Mouse (Mus musculus): ENCODE data around the gene Bag3. TPM values are rescaled to one million over a fixed set of nuclear protein-coding genes. Genes with fewer than 3 reads are reported as not detected.

Bag3 gene
- polyA plus RNA-seq, 1 experiment = 68.3 TPM

GRCm38 (mm10) chr7:128575794-128576193 lies 52.4 kb downstream of the Bag3 start:
- H3K27me3 ChIP-seq (ENCODE audit: control insufficient read depth, insufficient read depth, insufficient read length) = no peaks in the 10 kb centered on the region
- no peak overlapping the region for H3ac ChIP-seq (ENCODE audit: control insufficient read depth, insufficient read length)
- no peak overlapping the region for H3K4me3 ChIP-seq
- H3K36me3 ChIP-seq (ENCODE audit: control insufficient read depth, insufficient read depth) = no peaks in the 10 kb centered on the region
- no peak for TF ChIP-seq CEBPB (IDR thresholded peaks at IDR 0.05; ENCODE audit: insufficient read depth, poor library complexity, severe bottlenecking)
- TF ChIP-seq TCF12 (IDR thresholded peaks at IDR 0.05; ENCODE audit: insufficient read depth, poor library complexity, severe bottlenecking) = no peak
- no peak for TF ChIP-seq POLR2A (IDR thresholded peaks at IDR 0.05; ENCODE audit: insufficient read length, low read depth)
- TF ChIP-seq MAX (IDR thresholded peaks at IDR 0.05; ENCODE audit: low read depth) = no peak
- TF ChIP-seq MYOD1 (IDR thresholded peaks at IDR 0.05; ENCODE audit: control insufficient read depth in 1 of 3, insufficient read length in 2 of 3, low read depth in 2 of 3) = no peak
- TF ChIP-seq SRF (IDR thresholded peaks at IDR 0.05; ENCODE audit: control insufficient read depth, insufficient read length, low read depth) = no peak
- TF ChIP-seq USF1 (IDR thresholded peaks at IDR 0.05; ENCODE audit: low read depth) = no peak
- TF ChIP-seq TCF3 (IDR thresholded peaks at IDR 0.05; ENCODE audit: insufficient read length, low read depth) = no peak
- no peak for TF ChIP-seq MYOG (IDR thresholded peaks at IDR 0.05; ENCODE audit: control insufficient read depth in 1 of 3, insufficient read depth in 1 of 3, insufficient read length in 2 of 3, low read depth in 2 of 3)
- no peak for TF ChIP-seq REST (IDR thresholded peaks at IDR 0.05; ENCODE audit: insufficient read depth, insufficient read length)
- TF ChIP-seq POLR2AphosphoS2 (IDR thresholded peaks at IDR 0.05; ENCODE audit: insufficient read length, low read depth) = no peak
- TF ChIP-seq E2F4 (IDR thresholded peaks at IDR 0.05; ENCODE audit: insufficient read depth) = no peak
- H3K4me2 ChIP-seq (ENCODE audit: low read depth) = no peak overlapping the region
- H3K79me2 ChIP-seq (ENCODE audit: control insufficient read depth, insufficient read depth) = no peaks in the 10 kb centered on the region

DNA sequence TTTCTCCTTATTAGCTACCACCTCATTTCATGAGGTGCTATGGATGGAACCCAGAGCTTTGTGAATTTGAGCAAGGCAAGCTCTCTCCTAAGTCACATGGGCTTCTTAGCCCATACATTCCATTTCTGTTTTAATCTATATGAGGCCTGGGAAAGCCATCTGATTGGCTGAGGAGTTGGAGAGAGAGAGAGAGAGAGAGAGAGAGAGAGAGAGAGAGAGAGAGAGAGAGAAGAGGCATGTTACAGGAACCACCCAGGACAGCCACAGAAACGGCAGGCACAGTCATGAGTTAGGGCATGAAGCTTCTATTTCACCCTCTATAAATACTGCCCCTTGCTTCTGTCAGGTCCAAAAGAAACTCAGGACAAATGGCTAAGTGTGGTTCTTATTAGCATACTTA lies 54.2 kb downstream of the Bag3 start:
- Histone ChIP-seq H3K79me2 (ENCODE audit: control insufficient read depth, insufficient read depth) (no peaks in the 10 kb centered on the region), H3K4me2 (ENCODE audit: low read depth) (no peak overlapping the region), H3K36me3 (ENCODE audit: control insufficient read depth, insufficient read depth) (no peaks in the 10 kb centered on the region), H3K27me3 (ENCODE audit: control insufficient read depth, insufficient read depth, insufficient read length) (no peaks in the 10 kb centered on the region), H3ac (ENCODE audit: control insufficient read depth, insufficient read length) (no peak overlapping the region), H3K4me3 (no peak overlapping the region)
- TF ChIP-seq SRF (IDR thresholded peaks at IDR 0.05; ENCODE audit: control insufficient read depth, insufficient read length, low read depth) = no peak

- Histone ChIP-seq H3ac (ENCODE audit: control insufficient read depth, insufficient read length) (no peak overlapping the region), H3K4me2 (ENCODE audit: low read depth) (no peak overlapping the region), H3K79me2 (ENCODE audit: control insufficient read depth, insufficient read depth) (no peaks in the 10 kb centered on the region), H3K27me3 (ENCODE audit: control insufficient read depth, insufficient read depth, insufficient read length) (no peaks in the 10 kb centered on the region), H3K36me3 (ENCODE audit: control insufficient read depth, insufficient read depth) (no peaks in the 10 kb centered on the region), H3K4me3 (no peak overlapping the region)
- no peak for TF ChIP-seq SRF (IDR thresholded peaks at IDR 0.05; ENCODE audit: control insufficient read depth, insufficient read length, low read depth)
- no peak for TF ChIP-seq MYOD1 (IDR thresholded peaks at IDR 0.05; ENCODE audit: control insufficient read depth in 1 of 3, insufficient read length in 2 of 3, low read depth in 2 of 3)
- no peak for TF ChIP-seq POLR2AphosphoS2 (IDR thresholded peaks at IDR 0.05; ENCODE audit: insufficient read length, low read depth)
- TF ChIP-seq REST (IDR thresholded peaks at IDR 0.05; ENCODE audit: insufficient read depth, insufficient read length) = no peak
- TF ChIP-seq USF1 (IDR thresholded peaks at IDR 0.05; ENCODE audit: low read depth) = no peak
- no peak for TF ChIP-seq MAX (IDR thresholded peaks at IDR 0.05; ENCODE audit: low read depth)
- TF ChIP-seq POLR2A (IDR thresholded peaks at IDR 0.05; ENCODE audit: insufficient read length, low read depth) = no peak
- TF ChIP-seq TCF3 (IDR thresholded peaks at IDR 0.05; ENCODE audit: insufficient read length, low read depth) = no peak
- TF ChIP-seq CEBPB (IDR thresholded peaks at IDR 0.05; ENCODE audit: insufficient read depth, poor library complexity, severe bottlenecking) = no peak
- no peak for TF ChIP-seq TCF12 (IDR thresholded peaks at IDR 0.05; ENCODE audit: insufficient read depth, poor library complexity, severe bottlenecking)
- TF ChIP-seq E2F4 (IDR thresholded peaks at IDR 0.05; ENCODE audit: insufficient read depth) = no peak
- TF ChIP-seq MYOG (IDR thresholded peaks at IDR 0.05; ENCODE audit: control insufficient read depth in 1 of 3, insufficient read depth in 1 of 3, insufficient read length in 2 of 3, low read depth in 2 of 3) = no peak
These were observed 55.0 kb downstream of the Bag3 start for GRCm38 (mm10) chr7:128578199-128578945.

DNA sequence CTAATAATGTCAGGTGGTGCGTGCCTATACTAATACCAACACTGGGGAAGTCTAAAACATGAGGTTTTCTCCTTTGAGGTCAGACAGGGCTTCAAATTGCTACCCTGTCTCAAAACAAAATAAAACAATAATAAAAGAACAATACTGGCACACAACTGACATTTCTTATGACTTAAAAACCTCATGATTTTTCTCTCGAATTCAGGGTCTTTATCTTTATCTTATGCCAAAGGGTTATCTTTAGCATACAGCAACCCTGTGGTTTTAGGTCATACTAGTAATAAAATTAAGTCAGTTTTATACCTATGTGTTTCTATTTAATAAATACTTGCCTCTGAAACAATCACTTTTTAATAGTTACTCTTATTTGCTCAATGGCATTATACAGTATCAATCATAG lies 56.0 kb downstream of the Bag3 start:
- H3K79me2 ChIP-seq (ENCODE audit: control insufficient read depth, insufficient read depth) = no peaks in the 10 kb centered on the region
- no peak for TF ChIP-seq POLR2A (IDR thresholded peaks at IDR 0.05; ENCODE audit: insufficient read length, low read depth)
- TF ChIP-seq MYOG (IDR thresholded peaks at IDR 0.05; ENCODE audit: control insufficient read depth in 1 of 3, insufficient read depth in 1 of 3, insufficient read length in 2 of 3, low read depth in 2 of 3) = no peak
- no peak for TF ChIP-seq TCF3 (IDR thresholded peaks at IDR 0.05; ENCODE audit: insufficient read length, low read depth)
- no peak for TF ChIP-seq E2F4 (IDR thresholded peaks at IDR 0.05; ENCODE audit: insufficient read depth)
- no peak for TF ChIP-seq CEBPB (IDR thresholded peaks at IDR 0.05; ENCODE audit: insufficient read depth, poor library complexity, severe bottlenecking)
- TF ChIP-seq MYOD1 (IDR thresholded peaks at IDR 0.05; ENCODE audit: control insufficient read depth in 1 of 3, insufficient read length in 2 of 3, low read depth in 2 of 3) = no peak
- TF ChIP-seq USF1 (IDR thresholded peaks at IDR 0.05; ENCODE audit: low read depth) = no peak
- no peak for TF ChIP-seq TCF12 (IDR thresholded peaks at IDR 0.05; ENCODE audit: insufficient read depth, poor library complexity, severe bottlenecking)
- TF ChIP-seq SRF (IDR thresholded peaks at IDR 0.05; ENCODE audit: control insufficient read depth, insufficient read length, low read depth) = no peak
- TF ChIP-seq REST (IDR thresholded peaks at IDR 0.05; ENCODE audit: insufficient read depth, insufficient read length) = no peak
- no peak for TF ChIP-seq POLR2AphosphoS2 (IDR thresholded peaks at IDR 0.05; ENCODE audit: insufficient read length, low read depth)
- no peak for TF ChIP-seq MAX (IDR thresholded peaks at IDR 0.05; ENCODE audit: low read depth)
- H3K27me3 ChIP-seq (ENCODE audit: control insufficient read depth, insufficient read depth, insufficient read length) = no peaks in the 10 kb centered on the region

DNA sequence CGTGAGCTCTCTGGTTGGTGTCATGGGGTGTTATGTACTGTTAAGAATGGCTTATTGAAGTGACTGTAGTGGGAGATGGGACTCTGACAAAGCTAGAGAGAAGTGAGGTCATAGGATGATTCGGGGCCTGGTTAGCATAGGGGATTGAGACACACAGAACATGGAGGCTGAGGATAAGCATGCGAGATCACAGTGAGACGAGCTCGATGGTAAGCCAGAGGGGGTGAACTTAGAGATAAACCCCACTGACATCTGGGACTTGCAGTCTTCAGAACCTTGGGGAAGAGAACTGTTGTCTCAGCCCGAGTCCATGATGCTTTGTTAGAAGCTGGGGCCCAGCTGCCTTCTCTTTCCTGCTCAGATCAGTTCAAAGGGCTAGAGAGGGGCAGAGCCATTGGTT lies 56.9 kb downstream of the Bag3 start:
- TF ChIP-seq SRF (IDR thresholded peaks at IDR 0.05; ENCODE audit: control insufficient read depth, insufficient read length, low read depth) = no peak
- no peak for TF ChIP-seq POLR2AphosphoS2 (IDR thresholded peaks at IDR 0.05; ENCODE audit: insufficient read length, low read depth)
- no peak for TF ChIP-seq POLR2A (IDR thresholded peaks at IDR 0.05; ENCODE audit: insufficient read length, low read depth)
- TF ChIP-seq MAX (IDR thresholded peaks at IDR 0.05; ENCODE audit: low read depth) = no peak
- TF ChIP-seq USF1 (IDR thresholded peaks at IDR 0.05; ENCODE audit: low read depth) = no peak
- no peak for TF ChIP-seq CEBPB (IDR thresholded peaks at IDR 0.05; ENCODE audit: insufficient read depth, poor library complexity, severe bottlenecking)
- TF ChIP-seq TCF3 (IDR thresholded peaks at IDR 0.05; ENCODE audit: insufficient read length, low read depth) = no peak
- TF ChIP-seq E2F4 (IDR thresholded peaks at IDR 0.05; ENCODE audit: insufficient read depth) = no peak
- no peak for TF ChIP-seq TCF12 (IDR thresholded peaks at IDR 0.05; ENCODE audit: insufficient read depth, poor library complexity, severe bottlenecking)
- no peak for TF ChIP-seq MYOD1 (IDR thresholded peaks at IDR 0.05; ENCODE audit: control insufficient read depth in 1 of 3, insufficient read length in 2 of 3, low read depth in 2 of 3)
- TF ChIP-seq REST (IDR thresholded peaks at IDR 0.05; ENCODE audit: insufficient read depth, insufficient read length) = no peak
- no peak for TF ChIP-seq MYOG (IDR thresholded peaks at IDR 0.05; ENCODE audit: control insufficient read depth in 1 of 3, insufficient read depth in 1 of 3, insufficient read length in 2 of 3, low read depth in 2 of 3)
- H3K36me3 ChIP-seq (ENCODE audit: control insufficient read depth, insufficient read depth) = no peaks in the 10 kb centered on the region
- H3K27me3 ChIP-seq (ENCODE audit: control insufficient read depth, insufficient read depth, insufficient read length) = no peaks in the 10 kb centered on the region
- no peak overlapping the region for H3K4me2 ChIP-seq (ENCODE audit: low read depth)
- H3K79me2 ChIP-seq (ENCODE audit: control insufficient read depth, insufficient read depth) = no peaks in the 10 kb centered on the region
- no peak overlapping the region for H3K4me3 ChIP-seq
- no peak overlapping the region for H3ac ChIP-seq (ENCODE audit: control insufficient read depth, insufficient read length)

More for the DNA sequence above, 56.0 kb downstream of the Bag3 start:
- Histone ChIP-seq H3K36me3 (ENCODE audit: control insufficient read depth, insufficient read depth) (no peaks in the 10 kb centered on the region), H3K4me3 (no peak overlapping the region), H3K4me2 (ENCODE audit: low read depth) (no peak overlapping the region), H3ac (ENCODE audit: control insufficient read depth, insufficient read length) (no peak overlapping the region)

All from myocyte (in vitro differentiated cells).